Mouse (Mus musculus): Measurements from ENCODE around the gene Ppp1r35. TPM values are rescaled to one million over a fixed set of nuclear protein-coding genes. Genes with fewer than 3 reads are reported as not detected.
"Not testable (repeated sequence)": the region's sequence is repeated elsewhere in the genome, so short reads cannot be mapped to it uniquely, and the experiment has no call there.

Ppp1r35 gene
- polyA plus RNA-seq, 1 experiment from 2014 or later = 64.9 TPM

DNA sequence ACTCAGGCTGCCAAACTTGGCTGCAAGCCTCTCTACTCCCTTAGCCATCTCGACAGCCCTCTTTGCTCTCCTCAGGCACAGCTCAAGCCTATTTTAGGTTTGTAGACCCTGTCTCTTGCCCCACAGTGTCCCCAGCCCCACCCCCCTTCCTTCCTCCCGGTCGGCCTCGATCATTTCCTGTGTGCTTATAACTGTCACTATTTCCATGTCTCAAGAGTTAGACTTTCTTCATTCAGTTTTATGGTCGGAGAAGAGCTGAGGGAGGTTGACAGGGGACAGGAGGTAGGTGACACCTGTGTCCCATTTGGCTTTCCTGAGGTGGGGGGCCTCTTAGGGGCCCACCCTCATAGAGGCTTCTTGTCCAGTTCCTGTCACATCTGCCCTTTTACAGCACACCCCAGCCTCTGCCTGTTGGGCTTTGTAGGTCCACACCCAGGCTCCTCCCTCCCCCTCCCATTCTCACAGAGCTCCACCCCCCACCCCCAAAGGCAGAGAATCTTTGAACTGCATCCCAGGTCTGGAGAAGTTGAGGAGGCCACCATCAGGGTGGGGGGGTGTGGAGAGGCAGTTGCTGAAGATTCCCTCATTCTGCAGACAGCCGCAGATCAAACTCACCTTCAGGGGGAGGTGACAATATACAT lies 29.3 kb upstream of the Ppp1r35 start:
- Histone ChIP-seq H3K9ac (ENCODE audit: low read depth, low read length) (no peak overlapping the region), H3K9me3 (ENCODE audit: control insufficient read depth, low read length) (no peaks in the 10 kb centered on the region), H3K4me2 (replicated peaks; ENCODE audit: low read depth, low read length) (no peak overlapping the region), H3K27me3 (ENCODE audit: control insufficient read depth, insufficient read depth, low read length) (no peaks in the 10 kb centered on the region), H3K27ac (ENCODE audit: low read depth, low read length) (no peak overlapping the region), H3K36me3 (ENCODE audit: control insufficient read depth, insufficient read depth, low read length) (no peaks in the 10 kb centered on the region; the same call in 1 of the 2 replicates), H3K4me3 (ENCODE audit: low read depth, low read length) (no peak overlapping the region), H3K4me1 (replicated peaks; ENCODE audit: control insufficient read depth, insufficient read depth, low read length) (peaks cover 5% of the 10 kb centered on the region)
- ATAC-seq (ENCODE audit: low FRiP score) = no peak
- no peak for DNase-seq (ENCODE audit: low spot score)
- 79% methylated on average over 6 of the region's 6 CpGs for WGBS

DNA sequence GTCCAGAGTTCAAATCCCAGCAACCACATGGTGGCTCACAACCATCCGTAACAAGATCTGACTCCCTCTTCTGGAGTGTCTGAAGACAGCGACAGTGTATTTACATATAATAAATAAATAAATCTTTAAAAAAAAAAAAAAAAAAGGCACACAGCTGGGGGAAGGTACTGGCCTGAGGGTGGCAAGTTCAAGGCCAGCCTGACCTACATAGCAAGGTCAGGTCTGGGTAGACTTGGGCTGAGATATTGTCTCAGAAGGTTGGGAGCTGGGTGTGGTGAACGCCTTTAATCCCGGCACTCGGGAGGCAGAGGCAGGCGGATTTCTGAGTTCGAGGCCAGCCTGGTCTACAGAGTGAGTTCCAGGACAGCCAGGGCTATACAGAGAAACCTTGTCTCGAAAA lies 28.4 kb upstream of the Ppp1r35 start:
- H3K9ac ChIP-seq (ENCODE audit: low read depth, low read length); H3K27me3 ChIP-seq (ENCODE audit: control insufficient read depth, insufficient read depth, low read length); H3K9me3 ChIP-seq (ENCODE audit: control insufficient read depth, low read length); H3K4me3 ChIP-seq (ENCODE audit: low read depth, low read length); DNase-seq (ENCODE audit: low spot score); H3K4me2 ChIP-seq (replicated peaks; ENCODE audit: low read depth, low read length); H3K36me3 ChIP-seq (ENCODE audit: control insufficient read depth, insufficient read depth, low read length); H3K27ac ChIP-seq (ENCODE audit: low read depth, low read length); ATAC-seq (ENCODE audit: low FRiP score); H3K4me1 ChIP-seq (replicated peaks; ENCODE audit: control insufficient read depth, insufficient read depth, low read length): not testable (repeated sequence)
- 98% methylated on average over 6 of the region's 8 CpGs for WGBS

DNA sequence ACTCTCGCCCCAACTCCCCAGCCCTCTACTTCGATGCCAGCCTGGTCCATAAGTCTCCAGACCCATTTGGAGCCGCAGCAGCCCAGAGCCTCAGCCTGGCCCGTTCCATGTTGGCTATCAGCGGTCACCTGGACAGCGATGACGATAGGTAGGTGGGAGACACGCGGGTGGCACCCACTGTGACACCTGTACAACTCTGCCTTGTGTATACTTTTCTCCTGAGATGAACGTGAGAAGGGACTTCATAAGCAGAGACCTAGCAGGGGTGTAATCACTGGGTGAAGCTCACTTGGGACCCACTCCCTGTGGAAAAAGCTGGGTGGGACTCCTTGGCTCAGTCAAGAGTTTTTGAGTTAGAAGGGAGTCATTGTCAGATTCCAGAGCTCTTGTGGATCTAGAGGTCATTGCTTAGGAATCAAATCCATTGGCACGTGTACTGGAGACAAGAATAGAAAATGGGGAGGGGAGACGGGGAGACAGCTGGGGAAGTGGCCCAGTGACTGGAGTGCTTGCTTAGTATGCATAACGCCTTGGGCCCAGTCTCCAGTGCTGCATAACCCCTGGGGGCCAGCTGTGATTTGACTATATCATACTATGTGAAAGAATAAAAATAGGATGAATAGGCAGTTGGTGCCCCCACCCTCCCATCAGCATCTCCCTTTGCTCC lies 27.3 kb upstream of the Ppp1r35 start:
- Histone ChIP-seq H3K4me1 (replicated peaks; ENCODE audit: control insufficient read depth, insufficient read depth, low read length) (peaks cover 5% of the 10 kb centered on the region), H3K27me3 (ENCODE audit: control insufficient read depth, insufficient read depth, low read length) (no peaks in the 10 kb centered on the region), H3K9ac (ENCODE audit: low read depth, low read length) (no peak overlapping the region), H3K36me3 (ENCODE audit: control insufficient read depth, insufficient read depth, low read length) (no peaks in the 10 kb centered on the region; the same call in 1 of the 2 replicates), H3K27ac (ENCODE audit: low read depth, low read length) (no peak overlapping the region), H3K4me3 (ENCODE audit: low read depth, low read length) (no peak overlapping the region), H3K9me3 (ENCODE audit: control insufficient read depth, low read length) (no peaks in the 10 kb centered on the region), H3K4me2 (replicated peaks; ENCODE audit: low read depth, low read length) (no peak overlapping the region)
- DNase-seq (ENCODE audit: low spot score) (no peak), ATAC-seq (ENCODE audit: low FRiP score) (no peak)
- WGBS = 92% methylated on average over 13 of the region's 13 CpGs

DNA sequence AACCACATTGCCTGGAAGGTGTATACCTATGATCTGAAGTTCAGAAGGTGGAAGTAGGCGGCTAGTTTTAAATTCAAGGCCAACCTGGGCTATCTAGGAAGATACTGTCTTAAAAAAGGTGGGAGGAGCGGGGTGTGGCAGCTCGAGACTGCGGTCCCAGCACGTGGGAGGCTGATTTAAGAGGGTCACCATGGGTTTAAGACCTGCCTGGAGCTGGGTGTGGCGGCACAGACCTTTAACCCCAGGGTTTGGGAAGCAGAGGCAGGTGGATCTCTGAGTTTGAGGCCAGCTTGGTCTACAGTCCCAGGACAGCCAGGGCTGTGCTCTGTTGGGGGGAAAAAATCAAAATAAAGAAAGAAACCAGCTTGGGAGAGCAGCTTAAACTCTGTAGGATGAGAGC lies 26.7 kb upstream of the Ppp1r35 start:
- no peak overlapping the region for H3K4me2 ChIP-seq (replicated peaks; ENCODE audit: low read depth, low read length)
- no peak overlapping the region for H3K27ac ChIP-seq (ENCODE audit: low read depth, low read length)
- no peaks in the 10 kb centered on the region; the same call in 1 of the 2 replicates for H3K36me3 ChIP-seq (ENCODE audit: control insufficient read depth, insufficient read depth, low read length)
- peaks cover 5% of the 10 kb centered on the region for H3K4me1 ChIP-seq (replicated peaks; ENCODE audit: control insufficient read depth, insufficient read depth, low read length)
- no peaks in the 10 kb centered on the region for H3K27me3 ChIP-seq (ENCODE audit: control insufficient read depth, insufficient read depth, low read length)
- H3K9me3 ChIP-seq (ENCODE audit: control insufficient read depth, low read length) = no peaks in the 10 kb centered on the region
- no peak for ATAC-seq (ENCODE audit: low FRiP score)
- WGBS = 87% methylated on average over 6 of the region's 6 CpGs
- H3K9ac ChIP-seq (ENCODE audit: low read depth, low read length) = no peak overlapping the region
- no peak for DNase-seq (ENCODE audit: low spot score)
- H3K4me3 ChIP-seq (ENCODE audit: low read depth, low read length) = no peak overlapping the region

DNA sequence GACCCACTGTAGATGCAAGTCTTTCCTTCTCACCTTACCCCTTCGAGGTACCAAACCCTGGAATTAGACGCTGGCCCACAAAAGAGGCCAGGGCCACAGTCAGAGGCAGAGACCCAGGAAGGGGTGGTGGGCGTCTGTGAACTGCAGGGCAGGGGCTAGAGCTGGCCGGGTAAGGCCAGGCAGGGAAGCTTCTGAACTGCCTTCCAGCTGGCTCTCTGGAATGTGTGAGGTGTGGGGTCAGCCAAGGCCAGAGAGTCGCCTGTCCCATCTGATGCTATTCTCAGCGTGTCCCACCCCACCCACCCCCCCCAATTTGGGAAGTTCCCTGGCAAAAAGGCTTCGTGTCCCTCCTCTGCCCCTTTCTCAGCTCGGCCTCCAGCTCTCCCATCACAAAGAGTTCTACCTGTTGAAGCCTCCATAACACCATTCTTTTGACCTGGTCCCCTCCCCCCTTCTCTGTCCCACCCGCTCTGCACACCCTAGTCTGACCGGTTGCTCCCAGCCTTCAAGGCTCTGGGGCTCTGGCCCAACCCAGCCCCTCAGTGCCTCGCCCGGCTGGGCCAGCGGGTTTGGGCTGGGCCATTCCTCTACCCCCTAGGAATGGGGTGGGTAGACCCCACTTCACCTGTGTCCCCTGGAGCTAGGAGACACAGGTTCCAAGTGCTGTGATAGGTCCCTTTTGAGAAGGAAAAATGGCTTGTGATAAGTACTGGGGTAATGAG lies 25.4 kb upstream of the Ppp1r35 start:
- no peak for ATAC-seq (ENCODE audit: low FRiP score)
- no peak overlapping the region for H3K27ac ChIP-seq (ENCODE audit: low read depth, low read length)
- 82% methylated on average over 11 of the region's 13 CpGs for WGBS
- no peak overlapping the region for H3K9ac ChIP-seq (ENCODE audit: low read depth, low read length)
- H3K27me3 ChIP-seq (ENCODE audit: control insufficient read depth, insufficient read depth, low read length) = no peaks in the 10 kb centered on the region
- H3K4me2 ChIP-seq (replicated peaks; ENCODE audit: low read depth, low read length) = no peak overlapping the region
- no peak overlapping the region for H3K4me3 ChIP-seq (ENCODE audit: low read depth, low read length)
- H3K4me1 ChIP-seq (replicated peaks; ENCODE audit: control insufficient read depth, insufficient read depth, low read length) = no peaks in the 10 kb centered on the region
- H3K9me3 ChIP-seq (ENCODE audit: control insufficient read depth, low read length) = no peaks in the 10 kb centered on the region
- no peak for DNase-seq (ENCODE audit: low spot score)
- no peaks in the 10 kb centered on the region; the same call in 1 of the 2 replicates for H3K36me3 ChIP-seq (ENCODE audit: control insufficient read depth, insufficient read depth, low read length)

DNA sequence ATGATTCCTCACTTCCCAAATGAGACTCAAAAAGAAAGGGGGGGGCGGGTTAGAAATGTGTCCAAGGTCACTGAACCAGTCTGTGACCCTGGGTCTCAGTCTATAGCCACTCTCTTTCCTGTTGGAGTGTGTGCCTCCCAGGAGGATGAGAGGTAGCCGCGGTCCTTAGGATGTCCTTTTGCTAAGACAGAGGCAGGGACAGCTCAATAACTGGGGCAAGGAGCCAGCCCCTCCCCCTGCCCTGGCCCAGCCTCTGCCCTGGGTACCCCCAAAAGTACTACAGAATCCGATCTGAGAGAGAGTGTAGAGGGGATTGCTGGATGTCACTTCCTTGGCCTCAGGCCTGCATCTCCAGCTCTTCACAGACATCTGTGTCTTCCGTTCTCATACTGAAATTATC lies 23.2 kb upstream of the Ppp1r35 start:
- Histone ChIP-seq H3K27me3 (ENCODE audit: control insufficient read depth, insufficient read depth, low read length) (no peaks in the 10 kb centered on the region), H3K9me3 (ENCODE audit: control insufficient read depth, low read length) (no peaks in the 10 kb centered on the region), H3K27ac (ENCODE audit: low read depth, low read length) (no peak overlapping the region), H3K4me2 (replicated peaks; ENCODE audit: low read depth, low read length) (no peak overlapping the region), H3K4me1 (replicated peaks; ENCODE audit: control insufficient read depth, insufficient read depth, low read length) (no peaks in the 10 kb centered on the region), H3K4me3 (ENCODE audit: low read depth, low read length) (no peak overlapping the region), H3K9ac (ENCODE audit: low read depth, low read length) (no peak overlapping the region), H3K36me3 (ENCODE audit: control insufficient read depth, insufficient read depth, low read length) (no peaks in the 10 kb centered on the region; the same call in 1 of the 2 replicates)
- 81% methylated on average over 5 of the region's 5 CpGs for WGBS
- ATAC-seq (ENCODE audit: low FRiP score) (no peak), DNase-seq (ENCODE audit: low spot score) (no peak)

DNA sequence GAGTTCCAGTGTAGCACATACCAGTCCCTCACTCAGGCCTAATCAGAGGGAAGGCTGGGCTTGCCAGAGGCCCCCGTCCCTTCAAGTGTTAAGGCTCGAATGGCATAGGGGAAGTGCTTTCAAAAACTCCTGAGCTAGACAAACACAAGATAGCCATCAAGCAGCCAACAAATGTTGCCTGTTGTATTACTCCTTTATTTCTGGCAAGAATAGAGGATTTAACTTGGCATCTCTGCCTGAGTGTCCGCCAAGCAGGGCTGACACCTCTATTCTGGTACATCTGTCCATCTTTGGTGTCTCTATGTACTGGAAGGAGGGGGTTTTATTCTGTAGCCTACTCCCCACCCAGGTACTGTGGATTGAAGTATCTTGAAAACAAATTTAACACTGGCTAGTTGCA lies 22.5 kb upstream of the Ppp1r35 start:
- H3K9me3 ChIP-seq (ENCODE audit: control insufficient read depth, low read length) = no peaks in the 10 kb centered on the region
- no peaks in the 10 kb centered on the region; the same call in 1 of the 2 replicates for H3K36me3 ChIP-seq (ENCODE audit: control insufficient read depth, insufficient read depth, low read length)
- 86% methylated on average over 3 of the region's 3 CpGs for WGBS
- DNase-seq (ENCODE audit: low spot score) (no peak), ATAC-seq (ENCODE audit: low FRiP score) (no peak)
- no peaks in the 10 kb centered on the region for H3K4me1 ChIP-seq (replicated peaks; ENCODE audit: control insufficient read depth, insufficient read depth, low read length)
- no peak overlapping the region for H3K9ac ChIP-seq (ENCODE audit: low read depth, low read length)
- H3K27ac ChIP-seq (ENCODE audit: low read depth, low read length) = no peak overlapping the region
- H3K27me3 ChIP-seq (ENCODE audit: control insufficient read depth, insufficient read depth, low read length) = no peaks in the 10 kb centered on the region
- H3K4me3 ChIP-seq (ENCODE audit: low read depth, low read length) = no peak overlapping the region
- H3K4me2 ChIP-seq (replicated peaks; ENCODE audit: low read depth, low read length) = no peak overlapping the region

DNA sequence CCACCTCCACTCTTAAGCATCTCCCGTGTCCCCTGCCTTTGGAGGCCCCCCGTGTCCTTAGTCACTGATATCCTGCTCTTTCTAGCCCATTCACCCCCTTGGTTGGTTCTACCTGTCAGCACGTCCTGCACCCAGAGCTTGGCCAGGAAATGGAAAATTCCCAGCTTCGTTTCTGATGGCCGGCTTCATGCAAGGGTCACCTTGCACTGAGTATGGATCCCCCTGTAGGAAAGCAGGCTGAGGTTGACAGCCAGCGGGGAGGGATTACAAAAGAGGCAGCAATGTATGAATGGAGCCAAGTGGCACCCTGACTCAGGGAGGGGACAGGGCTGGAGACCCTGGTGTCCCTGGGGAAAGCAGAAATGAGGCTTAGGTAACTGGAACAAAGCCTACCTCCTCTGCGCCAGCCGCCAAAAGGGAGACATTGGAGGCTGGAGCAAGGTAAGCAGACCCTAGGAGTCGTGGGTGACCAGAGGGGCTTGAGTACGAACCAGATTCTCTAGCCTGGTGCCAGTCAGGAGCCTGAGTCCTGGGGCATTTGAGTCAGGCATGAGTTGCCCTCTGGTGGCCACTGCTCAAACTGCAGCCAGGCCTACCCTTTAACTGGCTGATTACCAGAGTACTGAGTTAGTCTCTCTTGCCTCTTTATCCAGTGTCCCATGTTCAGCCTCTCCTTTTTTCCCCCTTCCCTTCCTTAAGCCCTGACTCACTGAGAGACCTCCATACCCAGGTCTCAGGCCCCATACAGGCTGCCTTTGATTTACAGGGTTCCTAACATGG lies 21.6 kb upstream of the Ppp1r35 start:
- peak; percentile 56 for ATAC-seq (ENCODE audit: low FRiP score)
- Histone ChIP-seq H3K4me1 (replicated peaks; ENCODE audit: control insufficient read depth, insufficient read depth, low read length) (no peaks in the 10 kb centered on the region), H3K27ac (ENCODE audit: low read depth, low read length) (no peak overlapping the region), H3K36me3 (ENCODE audit: control insufficient read depth, insufficient read depth, low read length) (no peaks in the 10 kb centered on the region; the same call in 1 of the 2 replicates), H3K4me3 (ENCODE audit: low read depth, low read length) (no peak overlapping the region), H3K4me2 (replicated peaks; ENCODE audit: low read depth, low read length) (no peak overlapping the region), H3K9me3 (ENCODE audit: control insufficient read depth, low read length) (no peaks in the 10 kb centered on the region), H3K27me3 (ENCODE audit: control insufficient read depth, insufficient read depth, low read length) (no peaks in the 10 kb centered on the region), H3K9ac (ENCODE audit: low read depth, low read length) (no peak overlapping the region)
- DNase-seq (ENCODE audit: low spot score) = peak; percentile 92
- 47% methylated on average over 10 of the region's 10 CpGs for WGBS
